Mouse (Mus musculus) large intestine, adult 2 months (tissue): ENCODE measurements at regions not wholly inside any gene's neighbourhood (a gene's known extent, or its start where the extent isn't known, plus 50 kb on each side); places are given as distances from the start of the nearest gene placed in this dataset.

Experiments used
- DNase-seq: peaks from one replicate; pipeline ENCODE4 v3.0.0-alpha.2; 2012; ENCODE audit warnings: low read depth, low spot score
- WGBS: fragments of 180-500 bp; shearing (Covaris S2); methylation state at CpG from one replicate; pipeline ENCODE4 v1.1.7; 2018; 5-methylcytosine and 5-hydroxymethylcytosine counted together

DNA sequence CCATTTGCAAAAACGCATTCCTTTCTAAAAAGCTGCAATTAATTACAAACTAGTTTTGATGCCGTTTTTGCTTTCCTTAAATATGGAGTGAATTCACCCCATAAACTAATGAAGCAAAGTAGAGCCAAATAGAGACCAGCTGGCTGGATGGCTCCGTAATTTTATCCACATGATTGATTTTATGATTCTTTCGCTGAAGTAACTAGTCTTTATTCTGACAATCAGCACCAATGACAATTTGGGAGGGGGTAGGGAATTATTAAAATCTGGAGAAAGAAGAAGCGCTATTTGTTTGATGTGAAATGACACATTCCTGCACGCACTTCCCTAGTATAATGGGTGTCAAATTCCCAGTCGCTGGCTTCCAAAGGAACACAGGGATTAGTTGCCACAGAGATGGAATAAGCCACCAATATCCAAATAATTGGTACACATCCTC lies 113.0 kb upstream of the BC052040 start:
- no peak for DNase-seq
- WGBS, result 78% methylated on average over 7 of the region's 7 CpGs

DNA sequence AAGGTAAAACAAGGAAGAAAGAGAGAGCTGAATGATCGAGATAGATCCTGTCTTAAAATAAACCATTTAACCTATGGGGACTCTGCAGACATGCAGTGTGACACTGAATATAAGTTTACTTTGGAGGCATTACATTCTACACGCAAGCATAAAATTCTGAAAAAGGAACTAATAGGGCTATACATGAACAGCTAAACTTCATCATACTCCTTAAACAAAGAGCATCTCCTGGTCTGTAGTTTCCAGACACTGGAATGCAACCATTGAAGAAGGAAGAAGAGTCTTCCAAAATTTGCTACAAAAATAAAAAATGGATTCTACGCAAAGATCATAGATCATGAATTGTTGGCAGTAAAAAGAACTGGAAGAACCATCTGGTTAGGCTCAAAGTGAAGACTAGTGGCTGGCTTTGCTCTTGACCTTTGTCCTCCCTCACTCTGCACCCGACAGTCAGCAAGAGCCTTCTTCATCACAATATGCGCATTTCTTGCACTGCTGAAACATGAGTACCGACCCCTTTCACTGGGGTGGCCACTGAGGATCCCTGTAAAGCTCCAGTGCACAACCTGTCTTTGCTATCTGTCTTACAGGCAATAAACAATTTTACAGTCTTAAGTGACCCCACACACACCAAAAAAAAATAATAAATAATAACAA lies 112.2 kb upstream of the BC052040 start:
- 73% methylated on average over 6 of the region's 6 CpGs for WGBS
- no peak for DNase-seq

DNA sequence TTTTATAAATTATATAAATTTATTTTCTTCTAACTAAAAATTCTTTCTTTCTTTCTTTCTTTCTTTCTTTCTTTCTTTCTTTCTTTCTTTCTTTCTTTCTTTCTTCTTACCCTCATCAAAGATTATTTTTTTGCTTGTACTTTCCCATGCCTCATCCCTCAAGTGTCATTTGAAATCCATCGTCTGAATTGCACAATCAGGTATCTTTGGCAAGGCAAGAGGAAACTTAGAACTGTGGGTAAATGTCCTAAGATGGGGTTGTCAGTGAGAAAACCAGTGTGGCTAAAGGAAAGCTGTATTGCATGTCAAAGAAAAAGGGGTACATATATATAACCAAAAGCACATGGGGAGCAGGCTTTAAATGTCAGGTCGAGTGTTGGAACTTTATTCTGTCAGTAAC lies 109.1 kb upstream of the BC052040 start:
- WGBS, result 70% methylated on average over 2 of the region's 2 CpGs
- DNase-seq, result no peak

DNA sequence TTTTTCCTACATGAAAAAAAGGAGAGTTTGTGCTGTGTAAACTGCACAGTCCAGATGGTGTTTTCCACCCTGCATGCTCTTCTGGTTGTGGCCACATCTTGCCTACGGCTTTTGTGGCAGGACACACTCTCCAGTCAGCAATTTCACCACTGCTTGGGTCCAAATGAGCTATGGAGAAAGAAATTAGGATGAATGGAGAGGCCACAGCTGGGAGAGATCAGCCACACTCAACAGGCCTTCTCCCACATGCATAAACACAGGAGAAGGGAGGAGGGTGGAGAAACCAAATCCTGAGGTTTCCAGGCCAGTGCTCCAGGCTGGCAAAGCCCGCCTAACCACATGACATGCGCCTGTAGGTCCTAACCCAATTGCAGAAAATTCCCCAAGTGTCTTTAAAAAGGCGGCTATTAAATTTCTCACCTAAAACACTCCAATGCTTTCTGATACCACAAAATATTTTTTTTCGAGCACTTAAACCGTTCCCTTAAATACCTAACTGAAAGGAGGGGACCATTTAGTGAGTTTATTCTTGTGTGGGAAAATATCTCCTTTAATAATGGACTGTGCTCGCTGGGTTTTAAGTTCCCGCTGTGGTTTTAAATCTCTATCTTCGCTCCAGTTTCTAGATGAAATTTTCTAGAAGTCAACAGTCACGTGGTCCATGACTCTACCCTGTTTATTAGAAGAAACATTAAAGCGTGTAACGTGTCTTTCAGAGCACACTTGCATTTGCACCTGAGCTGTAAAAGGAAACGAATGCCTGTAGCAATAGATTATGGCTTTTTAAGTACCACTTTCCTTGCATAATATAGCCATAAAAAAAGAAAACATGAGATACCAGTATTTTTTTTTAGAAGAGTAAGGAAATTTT lies 97.9 kb upstream of the BC052040 start:
- DNase-seq, result no peak
- WGBS, result 36% methylated on average over 13 of the region's 13 CpGs

DNA sequence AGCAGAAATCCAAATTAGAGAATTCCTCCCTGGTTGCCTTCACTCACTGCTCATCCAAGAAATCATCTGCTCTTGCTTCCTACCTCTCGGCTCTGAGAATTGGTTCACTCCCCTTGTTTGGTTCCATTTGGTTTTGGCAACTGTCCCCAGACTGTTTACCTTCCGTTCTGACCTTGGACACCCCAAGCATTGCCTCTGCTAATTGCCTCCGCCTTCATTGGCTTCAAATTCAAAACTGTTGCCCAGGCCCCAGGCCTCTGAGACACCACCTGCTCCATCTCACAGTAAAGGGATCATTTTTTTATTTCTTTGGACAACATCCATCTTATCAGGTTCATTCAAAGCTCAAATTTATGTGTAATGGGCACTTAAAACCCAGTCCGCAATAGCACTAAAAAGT lies 93.1 kb upstream of the BC052040 start:
- no peak for DNase-seq
- WGBS, result 17% methylated on average over 4 of the region's 4 CpGs

DNA sequence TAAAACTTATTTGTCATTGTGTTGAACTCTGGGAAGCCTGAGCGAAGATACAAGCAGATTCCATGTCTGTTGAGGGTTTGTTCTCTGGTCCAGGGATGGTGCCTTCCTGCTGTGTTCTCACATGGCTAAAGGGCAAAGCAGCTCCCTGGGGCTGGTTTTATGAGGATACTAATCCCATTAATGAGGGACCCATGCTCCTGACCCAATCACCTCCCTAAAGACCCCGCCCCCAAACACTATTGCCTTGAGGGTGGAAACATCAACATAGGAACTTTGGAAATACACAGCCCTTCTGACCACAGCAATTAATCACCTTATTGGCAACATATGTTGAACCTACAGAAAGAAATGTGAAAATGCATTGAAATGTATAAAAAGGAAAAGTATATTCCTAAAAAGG lies 88.5 kb upstream of the BC052040 start:
- 82% methylated on average over 2 of the region's 2 CpGs for WGBS
- DNase-seq, result no peak

DNA sequence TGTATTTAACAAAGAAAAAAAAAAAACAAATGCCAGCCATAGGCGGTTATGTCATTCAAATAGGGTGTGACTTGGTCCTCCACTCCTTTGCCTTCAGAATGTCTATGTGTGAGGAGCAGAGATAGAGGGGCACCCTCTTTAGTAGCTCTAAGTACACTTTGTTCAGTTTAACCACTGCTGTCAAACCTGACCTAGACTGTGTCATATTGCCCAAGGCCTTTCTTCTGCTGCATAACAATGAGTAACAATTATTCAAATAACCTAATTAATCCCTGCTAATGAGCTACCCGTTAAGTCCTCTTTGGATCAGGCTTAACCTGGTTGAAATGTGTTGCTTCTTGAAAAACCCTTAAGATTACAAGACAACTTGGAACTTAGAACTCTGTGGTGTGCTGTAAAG lies 81.6 kb upstream of the BC052040 start:
- DNase-seq, result no peak
- 87% methylated on average over 2 of the region's 2 CpGs for whole genome bisulfite sequencing

DNA sequence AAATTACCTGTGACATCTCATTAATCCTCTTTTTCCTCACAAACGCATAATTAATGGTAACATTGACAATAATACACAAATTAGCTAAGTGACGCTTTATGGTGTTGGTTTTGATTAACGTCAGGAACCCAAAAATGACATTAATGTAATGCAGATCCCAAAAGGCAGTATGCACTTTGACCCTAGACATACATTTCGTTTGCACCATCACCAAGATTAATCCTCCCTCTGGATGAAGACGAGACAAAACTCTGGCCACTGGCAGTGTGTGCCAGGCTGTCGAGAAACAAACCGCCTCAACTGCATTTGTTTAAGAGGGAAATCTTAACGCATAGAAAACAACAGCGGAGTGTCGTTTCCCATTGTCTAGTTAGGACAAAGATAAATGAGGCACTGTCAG lies 72.0 kb upstream of the BC052040 start:
- WGBS, result 79% methylated on average over 10 of the region's 10 CpGs
- no peak for DNase-seq

DNA sequence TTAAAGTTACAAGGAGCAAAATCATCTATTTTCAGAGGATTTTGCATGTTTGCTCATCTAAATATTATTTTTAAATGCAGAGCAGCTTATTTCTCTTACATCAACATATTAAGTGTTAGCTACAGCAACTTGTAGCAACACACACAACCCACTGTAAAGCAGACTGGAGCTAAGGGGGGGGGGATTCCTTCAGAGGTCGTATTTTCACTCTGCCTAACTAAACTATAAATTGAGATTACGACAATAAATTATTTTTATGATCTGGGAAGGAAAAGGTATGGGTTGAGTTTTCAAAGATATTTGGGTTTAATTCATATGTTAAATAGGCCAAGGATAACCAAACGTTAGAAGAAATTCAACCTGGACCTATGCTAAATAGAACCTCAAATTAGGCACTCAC lies 70.4 kb upstream of the BC052040 start:
- no peak for DNase-seq
- 66% methylated on average over 3 of the region's 3 CpGs for WGBS

DNA sequence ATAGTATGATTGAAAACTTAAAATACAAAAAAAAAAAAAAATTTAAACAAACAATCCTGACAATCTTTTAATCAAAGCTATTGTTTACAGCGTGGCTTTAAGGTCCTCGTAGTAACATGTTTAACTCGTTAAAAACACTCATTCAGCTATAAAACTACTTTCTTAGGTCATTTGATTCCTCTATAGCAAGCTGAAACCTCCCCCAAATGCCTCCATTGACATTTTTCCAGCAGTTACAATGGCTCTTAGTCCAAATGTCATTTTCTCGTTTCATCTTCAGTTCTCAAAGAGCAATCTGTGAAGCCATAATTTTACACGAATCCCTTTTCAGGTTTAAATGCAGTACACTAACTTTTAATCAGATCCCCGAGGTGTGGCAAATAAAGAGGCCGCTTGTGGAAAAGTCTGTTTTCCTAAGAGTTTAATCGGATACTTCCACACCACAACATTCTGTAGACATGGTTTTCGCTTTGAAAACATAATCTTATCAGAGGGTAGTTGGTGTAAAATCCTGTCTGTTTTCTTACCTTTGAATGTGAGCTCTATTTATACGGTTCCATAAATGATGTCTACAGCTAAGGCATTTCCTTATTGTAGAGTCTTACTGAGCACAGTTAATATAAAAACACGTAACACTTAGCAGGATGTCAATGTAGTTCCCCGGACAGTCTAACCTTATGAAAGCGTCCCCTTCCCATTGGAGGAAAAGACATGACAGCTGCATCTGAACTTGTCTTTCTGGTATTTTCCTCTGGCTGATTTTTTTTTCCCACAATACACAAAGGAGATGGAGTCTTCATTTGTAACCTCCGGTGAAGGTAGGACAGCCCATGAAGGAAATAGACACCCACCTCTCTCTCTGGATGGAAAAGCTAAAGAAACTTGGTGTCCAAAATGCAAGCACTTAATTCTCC lies 69.6 kb upstream of the BC052040 start:
- no peak for DNase-seq
- 25% methylated on average over 14 of the region's 14 CpGs for WGBS

DNA sequence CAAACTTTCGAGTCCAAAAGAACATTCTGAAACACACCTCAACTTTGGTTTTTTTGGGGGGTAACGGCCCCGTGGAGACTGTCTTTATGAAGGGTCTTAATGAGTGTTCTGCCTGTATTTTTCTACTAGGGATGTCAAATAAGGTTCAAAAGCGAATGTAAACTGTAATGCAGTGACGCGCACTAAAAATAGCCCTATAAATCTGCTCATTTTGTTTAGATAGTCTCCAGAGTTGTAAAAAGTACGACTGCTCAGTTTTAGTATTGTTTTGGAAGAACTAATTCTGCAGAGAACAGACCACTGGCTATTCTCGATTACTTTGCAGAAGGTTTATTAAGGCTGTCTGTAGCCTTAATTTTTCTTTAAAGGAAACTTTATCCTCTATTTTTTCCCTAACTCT lies 68.6 kb upstream of the BC052040 start:
- no peak for DNase-seq
- 22% methylated on average over 8 of the region's 8 CpGs for WGBS

DNA sequence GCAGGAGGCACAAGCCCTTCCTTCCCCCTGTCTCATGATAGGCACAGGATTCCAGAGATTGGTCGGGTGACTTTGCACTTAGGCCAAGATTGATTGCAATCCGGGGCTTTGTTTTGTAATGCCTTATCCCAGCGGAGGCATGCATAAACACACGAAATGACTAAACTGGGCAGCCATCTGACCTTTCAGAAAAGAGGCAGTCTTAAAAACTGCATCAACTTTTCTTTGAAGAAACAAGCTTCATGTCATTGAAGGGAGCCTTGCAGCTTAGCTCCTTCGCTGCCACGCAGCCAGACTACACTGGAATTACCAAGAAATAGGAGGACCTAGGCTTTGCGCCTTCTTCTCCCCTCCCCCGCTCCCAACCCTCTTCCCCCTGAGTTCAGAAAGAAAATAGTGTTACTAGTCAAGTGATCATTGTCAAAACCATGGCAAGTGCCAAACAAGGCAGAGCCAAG lies 67.7 kb upstream of the BC052040 start:
- 54% methylated on average over 8 of the region's 8 CpGs for WGBS
- no peak for DNase-seq

DNA sequence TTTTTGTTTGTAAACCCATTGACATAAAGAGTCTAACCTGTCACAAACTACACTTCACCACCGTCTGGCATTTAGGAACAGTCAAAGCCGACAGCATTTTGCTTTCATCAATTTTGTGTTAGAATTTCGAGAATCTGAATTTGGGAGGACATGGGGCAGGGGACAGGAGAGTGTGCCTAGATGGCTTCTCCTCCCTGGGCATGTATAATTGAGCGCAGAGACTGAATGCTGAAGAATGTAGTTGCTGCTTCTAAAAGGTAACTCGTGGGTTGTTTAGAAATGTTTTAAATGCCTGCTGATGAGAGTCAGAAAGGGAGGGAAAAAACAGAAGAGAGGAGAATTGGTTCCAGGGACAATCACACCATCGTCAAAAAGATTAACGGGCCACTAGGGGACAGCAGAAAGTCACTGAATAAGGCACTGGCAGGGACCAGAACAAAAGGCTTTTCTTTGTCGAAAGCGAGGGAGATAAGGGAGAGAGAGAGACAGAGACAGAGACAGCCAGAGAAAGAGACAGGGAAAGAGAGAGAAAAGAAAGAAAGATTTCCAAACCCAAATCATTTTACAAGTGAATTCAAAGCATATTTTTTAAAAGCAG lies 66.6 kb upstream of the BC052040 start:
- WGBS, result 20% methylated on average over 9 of the region's 9 CpGs
- DNase-seq, result no peak

DNA sequence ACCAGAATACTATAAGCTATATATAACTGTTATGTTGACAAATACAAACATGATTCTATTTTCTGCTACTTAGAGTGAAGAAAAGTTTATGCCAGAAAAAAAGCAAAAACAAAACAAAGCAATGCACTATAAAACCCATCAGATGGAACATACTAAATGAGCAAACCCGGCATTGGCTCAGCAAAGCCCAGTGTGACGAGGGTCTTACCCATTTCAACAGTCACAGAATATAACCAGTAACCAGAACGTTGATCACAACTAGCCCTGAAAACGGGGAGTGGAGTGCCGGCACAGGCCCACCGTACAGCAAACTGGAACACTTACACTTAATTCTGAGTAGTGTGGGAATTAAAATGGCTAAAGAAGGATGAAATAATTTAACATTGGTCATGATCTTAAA lies 66.0 kb upstream of the BC052040 start:
- 83% methylated on average over 6 of the region's 6 CpGs for WGBS
- DNase-seq, result no peak

DNA sequence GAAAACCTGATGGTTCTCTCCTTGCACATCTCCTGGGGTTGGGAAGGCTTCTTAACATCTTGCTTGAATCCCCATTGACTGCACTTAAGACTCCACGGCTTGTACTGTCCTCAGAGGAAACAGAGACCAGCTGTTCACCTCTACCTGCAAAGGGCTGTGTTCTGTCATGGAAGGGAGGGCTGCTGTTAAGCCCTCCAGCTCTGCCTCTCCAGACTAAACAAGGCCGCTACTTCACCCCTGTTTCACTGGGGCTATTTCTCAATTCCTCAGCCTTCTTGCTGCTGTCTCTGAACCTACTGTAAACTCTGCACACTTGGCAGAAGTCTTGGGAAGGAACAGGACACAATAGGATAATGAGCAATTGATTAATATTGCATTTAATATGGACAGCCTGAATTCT lies 64.7 kb upstream of the BC052040 start:
- DNase-seq, result no peak
- WGBS, result 74% methylated on average over 2 of the region's 2 CpGs

DNA sequence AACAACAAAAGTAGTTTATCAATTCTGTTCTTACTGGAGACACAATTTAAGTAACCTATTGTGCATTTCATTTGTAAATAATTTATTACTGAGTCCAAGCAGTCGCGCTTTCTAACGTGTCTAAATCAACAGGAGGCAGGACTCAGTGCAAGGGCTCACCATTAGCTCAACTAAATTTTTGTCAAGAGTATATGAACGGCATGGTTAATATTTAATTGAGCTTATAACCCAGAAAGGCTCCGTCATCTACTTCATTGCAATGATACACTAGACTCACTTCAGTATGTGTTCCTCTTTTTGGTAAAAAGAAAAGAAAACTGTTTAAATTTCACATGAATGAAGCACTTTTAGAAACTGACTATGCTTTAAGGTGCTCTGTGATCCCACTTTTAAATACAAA lies 61.5 kb upstream of the BC052040 start:
- 31% methylated on average over 5 of the region's 5 CpGs for WGBS
- DNase-seq, result no peak

DNA sequence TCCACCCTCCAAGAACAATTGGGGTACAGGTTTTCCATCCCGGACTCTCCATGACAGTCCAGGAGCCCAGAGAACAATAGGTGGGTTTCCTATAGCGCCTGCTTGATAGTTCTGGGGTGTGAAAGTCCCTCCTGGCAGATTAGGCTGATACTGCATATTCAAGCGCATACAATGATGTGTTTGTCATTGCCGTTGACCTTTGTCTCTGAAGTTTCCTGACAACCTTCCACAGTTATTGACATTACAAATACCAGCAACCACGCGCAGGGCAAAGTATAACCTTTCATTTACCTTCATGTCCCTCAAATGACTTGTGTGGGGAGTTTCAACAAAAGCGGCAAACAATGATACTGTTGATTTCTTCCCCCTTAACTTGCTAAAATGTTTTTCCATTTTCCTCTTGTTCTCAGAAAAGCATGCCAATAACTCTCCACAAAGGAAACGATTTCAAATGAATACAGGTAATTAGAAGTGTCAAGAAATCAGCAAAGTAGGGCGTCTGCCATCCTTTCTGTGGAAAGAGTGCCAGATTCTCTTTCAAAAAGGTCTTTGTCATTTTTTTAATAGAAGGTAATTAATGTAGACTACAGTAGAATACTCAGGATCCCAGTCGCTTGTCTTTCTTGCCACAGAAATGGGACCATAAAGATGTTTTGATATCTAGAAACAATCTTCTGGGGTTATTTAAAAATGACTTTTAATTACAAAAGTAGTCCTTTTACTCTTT lies 60.9 kb upstream of the BC052040 start:
- no peak for DNase-seq
- 29% methylated on average over 10 of the region's 10 CpGs for WGBS

DNA sequence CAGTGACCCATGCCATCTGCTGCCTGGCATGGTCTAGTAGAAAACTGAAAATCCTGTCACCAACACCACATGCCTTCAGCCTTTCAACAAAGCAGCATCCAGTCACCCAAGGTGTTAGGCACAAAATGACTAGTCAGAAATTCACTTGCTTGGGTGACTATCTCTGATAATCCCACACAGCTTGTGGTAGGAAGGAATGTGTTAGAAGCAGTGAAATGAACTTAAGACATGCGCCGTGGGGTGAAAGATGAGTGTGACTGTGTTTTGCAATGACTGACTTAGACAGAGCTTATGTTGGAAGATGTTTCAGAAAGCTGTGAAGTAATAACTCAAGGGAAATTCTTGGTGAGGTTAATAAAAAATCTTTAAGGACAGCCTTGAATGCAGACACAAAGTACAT lies 51.6 kb upstream of the BC052040 start:
- 89% methylated on average over 2 of the region's 2 CpGs for WGBS

More for the DNA sequence above, 51.6 kb upstream of the BC052040 start:
- DNase-seq, result no peak
